Mouse (Mus musculus): ENCODE results near the gene Selenow. TPM values are rescaled to one million over a fixed set of nuclear protein-coding genes. Genes with fewer than 3 reads are reported as not detected.

The Selenow gene
- 156 and 160 TPM in 2 replicates for total RNA-seq (2021)
- long read RNA-seq, transcript Selenow-201 (6 exons, 736 nt) = major isoform, 67 of 72 reads
- long read RNA-seq, partial matches to known transcripts = 4 of 72 reads
- long read RNA-seq, other reads (novel, unspliced or antisense) = 1 of 72 reads

DNA sequence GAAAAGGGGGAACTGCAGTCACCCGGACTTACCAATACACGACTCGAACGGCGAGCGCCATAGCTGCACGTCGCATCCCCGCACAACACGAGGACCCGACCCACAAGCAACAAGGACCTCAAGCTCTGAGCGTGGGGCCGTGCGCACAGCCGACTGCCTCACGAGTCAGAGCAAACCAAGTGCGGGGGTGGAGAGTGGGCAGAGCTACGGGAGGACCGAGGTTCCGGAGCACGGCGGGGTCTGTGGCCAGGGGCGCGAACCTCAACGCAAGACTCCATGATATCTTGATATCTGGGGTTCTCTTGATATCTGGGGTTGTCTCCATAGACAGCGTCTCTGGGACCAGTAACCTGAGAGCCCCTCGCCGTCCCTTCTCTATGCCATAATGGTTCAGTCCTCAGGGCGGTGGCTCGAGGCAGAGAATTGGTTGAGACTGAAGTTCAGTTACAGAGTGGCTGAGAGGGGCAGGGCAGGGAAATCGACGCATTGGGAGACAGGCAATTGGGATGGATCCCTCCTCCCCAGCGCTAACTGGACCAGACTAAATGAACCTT lies at the start of gene Selenow:
Gene Selenow (minus strand): TSS at position 183 of the 554 bp plus-strand sequence.
- DNase-seq = peak; percentile 85

DNA sequence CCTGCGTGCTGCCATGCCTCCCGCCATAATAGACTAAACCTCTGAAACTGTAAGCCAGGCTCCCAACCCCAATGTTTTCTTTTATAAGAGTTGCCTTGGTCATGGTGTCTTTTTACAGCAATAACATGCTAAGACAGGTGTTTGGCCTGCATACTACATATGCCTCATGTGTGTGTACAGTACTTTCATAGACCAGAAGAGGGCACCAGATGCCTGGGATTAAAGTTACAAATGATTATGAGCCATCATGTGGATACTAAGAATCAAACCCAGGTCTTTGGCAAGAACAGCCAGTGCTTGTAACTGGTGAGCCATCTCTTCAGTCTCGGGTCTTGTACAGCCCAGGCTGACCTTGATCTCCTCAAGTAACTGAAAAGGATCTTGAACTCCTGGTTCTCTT lies 47.5 kb upstream of the Selenow start:
- DNase-seq = no peak

DNA sequence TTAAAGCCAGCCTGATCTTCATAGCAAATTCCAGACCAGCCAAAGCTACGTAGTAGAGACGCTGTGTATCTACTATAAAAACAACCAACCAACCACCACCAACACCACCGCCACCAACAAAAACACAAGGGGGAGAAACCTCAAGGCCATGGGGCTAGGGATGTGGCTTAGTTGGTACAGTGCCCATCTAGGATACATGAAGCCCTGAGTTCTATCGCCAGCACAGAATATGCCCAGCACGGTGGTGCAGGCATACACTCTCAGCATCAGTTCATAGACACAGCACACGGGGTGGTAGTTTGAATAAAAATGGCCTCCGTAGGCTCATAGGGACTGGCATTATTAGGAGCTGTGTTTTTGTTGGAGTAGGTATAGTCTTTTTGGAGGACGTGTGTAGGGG lies 46.1 kb upstream of the Selenow start:
- no peak for DNase-seq

DNA sequence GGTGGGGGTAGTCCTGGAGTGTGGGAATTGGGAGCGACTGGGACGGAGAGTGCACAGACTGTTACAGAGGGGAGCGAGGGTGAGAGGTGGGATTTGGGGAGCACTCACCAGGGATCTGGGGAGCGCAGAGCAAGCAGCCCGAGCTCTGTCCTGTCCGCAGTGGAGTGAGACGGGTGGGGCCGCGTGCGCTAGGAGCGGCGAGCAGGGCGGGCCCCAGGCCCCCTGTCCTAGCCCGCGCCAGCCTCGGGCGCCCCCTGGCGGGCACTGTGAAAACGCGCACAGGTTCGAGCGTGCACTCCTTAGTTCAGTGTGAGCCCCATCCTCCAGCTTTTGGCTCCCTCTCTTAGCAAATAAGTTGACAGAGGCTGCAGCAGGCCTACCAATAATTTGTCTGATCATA lies 45.1 kb upstream of the Selenow start, which contains the start of gene Ehd2:
Gene Ehd2 (minus strand): TSS at position 256 of the 400 bp plus-strand sequence.
- peak; percentile 85 for DNase-seq

DNA sequence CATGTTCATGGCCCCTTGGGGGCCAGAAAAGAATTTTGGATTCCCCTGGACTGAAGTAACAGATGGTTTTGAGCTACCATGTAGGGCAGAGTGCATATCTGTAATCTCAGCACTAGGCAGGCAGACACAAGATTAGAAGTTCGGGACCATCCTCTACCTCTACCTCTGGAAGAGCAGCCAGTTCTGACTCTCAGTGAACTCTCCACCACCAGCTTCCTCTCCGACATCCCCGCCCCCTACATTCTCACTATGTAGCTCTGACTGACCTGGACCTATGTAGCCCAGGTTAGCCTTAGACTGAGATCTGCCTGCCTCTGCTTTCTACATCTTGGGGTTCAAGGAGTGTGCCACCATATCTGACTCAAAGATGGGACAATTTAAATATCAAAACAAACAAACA lies 44.3 kb upstream of the Selenow start:
- no peak for DNase-seq

DNA sequence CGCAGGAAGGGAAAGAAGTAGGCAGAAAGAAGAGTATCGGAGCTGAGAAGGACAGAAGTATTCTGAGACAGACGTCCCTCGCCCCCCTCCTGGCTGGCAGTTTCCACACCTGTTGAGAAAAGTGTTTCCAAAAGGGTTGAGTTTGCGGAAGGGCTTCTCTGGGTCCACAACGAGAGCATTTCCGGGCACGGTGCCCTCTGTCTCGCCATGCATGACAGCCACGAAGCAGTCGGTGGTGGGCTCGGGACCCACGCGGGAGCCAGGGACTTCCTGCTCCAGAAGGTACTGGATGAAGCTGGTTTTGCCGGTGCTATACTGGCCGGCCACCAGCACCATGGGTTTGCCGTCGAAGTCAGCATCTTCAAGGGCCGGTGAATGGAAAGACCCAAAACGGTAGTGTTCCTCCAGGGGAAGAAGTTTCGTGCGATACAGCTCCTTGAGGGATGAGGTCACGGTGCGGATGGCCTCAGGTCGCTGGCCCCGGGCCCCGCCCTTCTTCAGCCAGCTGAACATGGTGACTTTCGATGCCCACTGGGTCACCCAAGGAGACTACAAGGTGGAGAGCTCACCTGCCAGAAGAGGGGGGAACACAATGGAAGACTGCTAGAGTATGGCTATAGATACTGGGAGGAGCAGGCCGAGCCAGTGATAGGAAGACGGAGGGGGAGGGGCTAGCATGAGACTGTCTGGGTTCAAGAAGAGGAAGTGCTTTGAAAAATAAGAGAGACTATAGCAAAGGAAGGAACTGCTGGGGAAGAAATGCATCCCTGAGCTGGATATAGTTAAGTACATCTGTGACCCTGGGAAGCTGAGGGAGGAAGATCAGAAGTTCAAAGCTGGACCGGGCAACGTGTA lies 41.8 kb upstream of the Selenow start:
- no peak for DNase-seq

DNA sequence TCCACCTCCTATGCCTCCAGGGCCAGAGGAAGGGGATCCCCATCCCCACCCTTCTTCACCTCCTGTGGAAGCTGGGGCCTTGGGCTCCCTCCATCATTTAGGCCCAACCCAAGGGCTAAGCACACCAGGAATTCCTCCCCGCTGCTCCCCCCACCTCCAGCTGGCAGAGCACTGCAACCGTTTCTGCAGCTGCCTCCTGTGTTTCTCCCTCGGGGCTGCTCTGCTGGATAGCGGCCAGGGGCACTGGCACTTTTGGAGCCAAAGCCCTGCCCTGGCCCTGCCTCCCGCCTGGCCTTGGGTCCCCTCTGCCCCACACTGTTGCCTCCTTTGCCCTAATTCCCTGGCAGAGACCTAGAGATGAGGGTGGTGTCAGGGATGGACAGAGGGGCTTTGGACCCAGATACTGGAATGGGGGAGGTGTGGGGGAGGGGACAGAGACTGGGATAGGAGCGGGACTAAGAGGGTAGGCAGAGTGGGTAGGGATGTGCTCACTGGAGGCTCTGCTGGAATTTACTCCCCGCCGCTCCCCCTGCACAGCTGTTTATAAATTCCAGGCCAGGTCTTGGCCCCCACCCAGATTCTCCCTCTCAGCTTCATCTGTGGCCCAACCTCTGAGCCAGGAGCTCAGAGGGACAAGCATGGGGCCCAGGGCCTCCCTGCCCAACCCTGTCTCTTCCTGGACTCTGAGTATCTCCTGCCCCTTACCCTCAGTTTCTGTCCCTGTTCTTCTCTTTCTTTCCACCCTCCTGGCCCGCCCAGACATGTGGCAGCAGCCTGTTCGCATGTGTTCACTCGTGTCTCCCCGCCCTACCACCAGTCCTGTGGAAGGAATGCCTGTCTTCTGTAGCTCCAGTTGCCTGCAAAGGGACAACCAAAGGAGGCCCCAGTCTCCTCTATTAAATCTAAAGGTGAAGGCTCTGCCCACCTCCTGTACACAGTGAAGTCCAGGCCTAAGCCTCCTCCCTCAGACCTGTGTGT lies 40.4 kb upstream of the Selenow start:
- peak; percentile 87 for DNase-seq

DNA sequence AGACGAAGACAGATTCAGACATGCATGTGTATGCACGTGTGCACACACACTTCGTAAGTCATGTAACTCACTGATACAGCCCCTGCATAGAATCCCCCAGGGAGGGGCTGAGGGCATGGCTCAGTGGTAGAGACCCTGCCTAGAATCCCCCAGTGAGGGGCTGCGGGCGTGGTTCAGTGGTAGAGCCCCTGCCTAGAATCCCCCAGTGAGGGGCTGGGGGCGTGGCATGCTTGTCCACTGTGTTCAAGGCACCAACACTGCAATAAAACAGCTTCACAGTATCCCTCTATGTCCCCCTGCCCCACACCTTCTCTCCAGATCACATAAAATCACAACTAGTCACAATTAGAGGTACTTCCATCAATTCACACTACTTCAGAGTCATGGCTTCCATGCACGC lies 39.6 kb upstream of the Selenow start:
- no peak for DNase-seq

DNA sequence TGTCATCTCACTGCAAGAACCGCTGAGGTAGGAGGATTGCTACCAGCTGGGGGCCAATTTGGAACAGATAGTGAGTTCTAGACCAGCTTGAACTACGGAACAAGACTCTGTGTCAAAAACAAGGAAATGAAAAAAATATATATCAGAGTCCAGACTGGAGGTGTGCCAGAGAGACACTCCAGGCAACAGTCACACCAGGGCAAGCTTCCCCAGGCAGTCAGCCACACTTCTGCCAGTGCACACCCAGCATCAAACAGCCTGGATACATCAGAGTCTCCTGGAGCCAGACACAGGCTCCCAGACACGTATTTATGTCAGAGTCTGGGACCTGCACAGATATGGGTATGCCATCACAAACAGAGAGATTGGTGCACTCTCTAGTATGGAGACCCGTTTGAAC lies 39.0 kb upstream of the Selenow start:
- no peak for DNase-seq

DNA sequence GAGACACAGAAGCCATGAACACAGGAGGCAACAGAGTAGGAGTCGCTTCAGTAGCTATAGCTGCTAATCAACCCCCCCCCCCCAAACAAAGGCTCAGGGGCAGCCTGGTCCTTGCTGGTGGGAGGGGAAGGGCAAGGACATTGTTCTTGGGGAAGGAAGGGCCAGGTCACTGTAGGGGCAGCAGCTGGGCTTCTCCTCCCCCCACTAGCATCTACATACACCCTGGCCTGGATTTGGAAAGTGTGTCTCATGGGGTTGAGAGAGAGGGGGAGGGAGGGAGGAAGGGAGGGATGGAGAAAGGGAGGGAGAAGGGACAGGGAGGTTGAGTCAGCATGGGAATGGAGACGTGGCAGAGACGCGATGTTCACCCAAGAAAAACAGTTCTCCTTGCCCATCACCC lies 38.5 kb upstream of the Selenow start:
- no peak for DNase-seq

DNA sequence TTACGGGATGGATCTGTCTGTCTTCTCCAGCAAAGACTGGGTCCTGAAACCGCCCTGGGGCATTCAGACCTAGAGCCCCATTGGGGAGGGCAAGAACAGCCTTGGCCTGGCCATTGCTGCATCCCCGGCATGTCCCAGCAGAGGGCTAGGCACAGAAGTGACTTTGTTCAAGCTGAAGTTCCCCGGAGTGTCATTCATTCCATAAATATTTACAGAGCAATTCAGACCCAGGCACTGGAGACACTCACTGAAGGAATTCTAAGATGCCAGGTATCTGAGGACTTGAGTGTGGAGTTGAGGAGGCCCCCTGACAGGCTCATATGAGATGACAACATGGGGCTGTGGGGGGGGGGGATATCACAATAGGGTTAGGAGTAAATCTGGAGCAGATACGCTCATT lies 33.9 kb upstream of the Selenow start:
- DNase-seq = no peak

DNA sequence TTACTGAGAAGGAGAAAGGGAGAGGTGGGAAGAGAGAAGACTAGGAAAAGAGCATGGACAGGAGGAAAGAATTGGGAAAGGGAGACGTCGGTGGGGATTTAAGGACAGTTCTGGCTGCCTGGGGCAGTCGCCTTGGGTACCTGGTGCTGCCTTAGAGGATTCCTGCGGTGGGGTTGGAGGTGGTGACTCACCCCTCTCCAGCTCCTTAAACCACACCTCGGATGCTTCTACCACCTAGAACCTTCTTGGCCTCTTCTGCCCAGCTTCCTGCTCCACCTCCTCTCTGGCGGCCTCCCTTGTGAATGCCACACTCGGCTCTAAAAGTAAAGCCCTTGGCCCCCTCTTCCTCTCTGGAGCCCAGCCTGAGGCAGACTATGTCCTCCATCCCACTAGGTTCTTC lies 33.3 kb upstream of the Selenow start:
- no peak for DNase-seq

DNA sequence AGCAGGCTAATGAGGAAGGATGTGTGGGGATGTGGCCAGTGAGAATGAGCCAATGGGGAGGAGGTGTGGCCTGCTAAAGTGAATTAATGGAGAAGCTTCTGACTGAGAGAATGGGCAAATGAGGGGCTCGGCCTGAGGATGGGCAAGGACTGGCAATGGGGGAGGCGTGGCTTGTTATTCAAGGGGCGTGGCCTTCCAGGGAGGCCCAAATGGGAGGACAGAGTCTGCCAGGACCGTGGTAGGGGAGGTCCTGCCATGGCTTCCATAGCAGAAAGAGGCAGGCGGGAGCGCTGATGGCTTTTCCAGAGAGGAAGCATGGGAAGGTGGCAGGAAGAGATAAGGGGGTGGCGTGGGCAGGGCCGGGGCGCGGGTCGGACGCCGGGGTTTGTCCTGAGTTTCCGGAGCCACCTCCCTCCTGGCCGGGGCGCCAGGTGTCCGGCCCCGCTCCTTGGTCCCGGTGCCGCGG lies 32.8 kb upstream of the Selenow start:
- peak; percentile 46 for DNase-seq

DNA sequence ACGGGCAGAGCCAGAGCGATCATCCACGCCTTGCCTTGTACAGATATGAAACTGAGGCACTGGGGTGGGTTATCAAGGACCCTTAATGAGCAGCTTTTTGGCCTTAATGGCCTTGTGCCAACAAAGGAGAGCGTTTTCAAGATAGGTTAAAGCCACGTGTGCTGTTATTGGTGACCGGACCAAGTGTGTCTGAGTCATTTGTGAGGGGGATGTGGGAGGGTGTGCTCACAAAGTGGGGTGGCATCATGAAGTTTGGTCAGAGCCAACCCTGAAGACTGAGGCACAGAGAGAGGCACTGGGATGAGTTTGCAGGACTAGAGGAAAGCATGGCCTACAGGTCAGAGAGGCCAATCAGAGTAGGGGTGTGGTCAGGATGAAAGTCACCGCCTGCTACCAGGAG lies 32.2 kb upstream of the Selenow start:
- DNase-seq = no peak

DNA sequence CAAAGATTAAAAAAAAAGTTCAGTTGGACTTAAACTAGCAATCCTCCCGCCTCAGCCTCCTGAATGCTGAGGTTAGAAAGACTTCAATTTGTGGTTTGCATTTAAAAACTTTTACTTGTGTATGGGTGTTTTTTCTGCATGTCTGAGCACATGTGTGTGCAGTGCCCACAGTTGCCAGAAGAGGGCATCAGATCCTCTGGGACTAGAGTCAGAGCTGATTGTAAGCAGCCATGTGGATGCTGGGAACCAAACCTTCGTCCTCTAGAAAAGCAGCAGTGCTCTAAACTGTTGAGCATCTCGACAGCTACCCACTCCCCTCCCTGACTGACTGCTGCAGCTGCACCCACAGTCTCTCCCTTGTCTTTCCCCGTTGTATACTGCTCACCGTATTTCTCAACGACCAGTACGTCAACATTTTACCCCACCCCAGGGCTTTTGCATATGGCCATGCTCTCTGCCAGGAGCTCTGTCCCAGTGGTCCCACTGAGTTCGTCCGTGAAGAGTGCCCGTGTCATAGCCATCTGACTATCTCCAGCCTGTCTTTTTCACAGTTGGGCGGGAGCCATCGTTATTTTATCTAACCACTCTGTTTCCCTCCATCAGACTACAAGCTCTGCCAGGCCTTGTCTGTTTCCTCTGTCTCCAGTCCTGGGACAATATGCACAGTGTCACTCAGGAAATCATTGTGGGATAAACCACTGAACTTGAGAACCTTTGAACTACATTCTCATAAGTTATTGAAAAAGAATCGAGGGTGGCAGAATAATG lies 31.3 kb upstream of the Selenow start:
- DNase-seq = no peak

DNA sequence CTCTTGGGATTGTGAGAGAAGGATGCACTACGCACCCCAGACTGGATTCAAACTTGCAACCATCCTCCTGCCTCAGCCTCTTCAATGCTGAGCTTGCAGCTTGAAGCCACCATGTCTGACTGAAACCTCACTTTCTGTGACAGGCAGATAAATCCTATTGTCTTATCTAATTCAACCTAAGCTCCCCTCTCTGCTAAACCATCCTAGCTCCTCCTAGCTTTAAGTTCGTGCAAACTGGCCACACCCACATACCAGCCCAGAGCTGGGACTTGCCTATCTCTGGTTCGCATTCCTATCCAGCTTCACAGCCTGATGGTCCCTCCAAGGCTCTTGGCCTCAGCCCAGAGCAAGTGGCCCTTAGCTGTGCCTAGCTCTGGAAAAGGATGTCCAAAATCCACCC lies 30.2 kb upstream of the Selenow start:
- no peak for DNase-seq

DNA sequence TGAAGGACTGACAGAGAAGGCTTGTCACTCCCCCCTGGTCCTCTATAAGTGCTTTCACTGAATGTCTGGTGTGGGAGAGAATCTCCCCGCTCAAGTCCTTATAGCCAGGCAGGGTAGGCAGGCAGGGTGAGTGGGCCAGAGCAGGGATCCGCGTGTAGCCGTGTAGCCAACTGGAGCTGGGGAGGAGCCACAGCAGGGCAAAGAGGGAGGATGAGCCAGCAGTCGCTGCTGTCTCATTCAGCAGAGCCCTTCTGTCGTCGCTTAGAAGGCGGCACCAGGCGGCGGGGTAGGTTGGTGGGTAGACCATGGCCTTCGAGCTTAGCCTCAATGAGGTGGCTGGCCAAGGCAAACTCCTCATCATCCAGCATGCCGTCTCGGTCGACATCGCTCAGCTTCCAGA lies 27.8 kb upstream of the Selenow start:
- no peak for DNase-seq

DNA sequence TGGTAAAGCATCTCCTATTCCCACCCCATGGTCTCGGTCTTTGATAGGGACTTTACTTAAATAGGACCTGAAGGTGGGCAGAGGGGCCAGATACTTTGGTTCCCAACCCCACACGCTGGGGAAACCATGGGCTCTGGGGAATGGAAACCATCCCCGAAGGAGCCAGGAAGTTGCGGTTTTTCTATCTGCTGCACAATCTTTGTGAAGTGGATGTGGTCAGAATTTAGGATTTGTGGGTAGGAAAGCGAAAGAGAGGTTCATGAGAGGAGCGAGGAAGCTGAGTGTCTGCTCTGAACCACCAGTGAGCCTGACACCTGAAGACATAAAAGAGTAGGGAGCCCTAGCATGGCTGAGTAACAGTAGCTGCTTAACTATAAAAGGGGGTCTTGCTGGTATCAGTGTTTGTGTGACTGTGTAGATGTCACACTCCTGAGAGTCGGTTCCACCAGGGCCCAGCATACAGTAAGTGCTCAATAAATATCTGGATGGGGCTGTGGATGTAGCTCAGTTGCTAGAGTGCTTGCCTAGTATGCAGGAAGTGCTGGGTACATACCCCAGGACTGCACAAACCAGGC lies 27.1 kb upstream of the Selenow start:
- no peak for DNase-seq

DNA sequence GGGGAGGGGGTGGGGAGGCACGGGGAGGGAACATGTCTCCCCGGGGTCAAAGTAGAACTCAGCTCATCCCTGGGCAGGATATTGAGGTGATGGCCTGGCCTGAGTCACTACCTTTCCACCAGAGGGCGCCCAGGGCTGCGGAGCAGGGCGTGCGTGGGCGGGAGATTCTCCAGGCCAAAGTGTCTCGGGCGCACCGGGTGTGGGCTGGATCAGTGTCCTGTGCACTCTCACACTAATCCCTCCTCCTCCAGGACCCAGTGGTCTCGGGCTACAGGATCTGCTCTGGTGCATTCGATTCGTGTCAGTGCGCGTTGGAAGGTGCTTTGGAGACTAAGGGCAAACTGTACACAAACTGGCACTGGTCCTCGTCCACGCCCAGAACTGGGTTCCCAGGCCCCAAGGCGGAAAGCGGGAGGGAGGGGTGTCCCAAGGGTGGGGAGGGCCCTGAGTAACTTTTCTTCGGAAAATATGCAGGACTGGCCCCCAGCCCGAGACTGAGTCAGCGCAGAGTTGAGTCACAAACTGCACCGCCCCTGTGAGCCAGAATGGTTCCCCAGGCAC lies 26.3 kb upstream of the Selenow start:
- DNase-seq = peak; percentile 91

DNA sequence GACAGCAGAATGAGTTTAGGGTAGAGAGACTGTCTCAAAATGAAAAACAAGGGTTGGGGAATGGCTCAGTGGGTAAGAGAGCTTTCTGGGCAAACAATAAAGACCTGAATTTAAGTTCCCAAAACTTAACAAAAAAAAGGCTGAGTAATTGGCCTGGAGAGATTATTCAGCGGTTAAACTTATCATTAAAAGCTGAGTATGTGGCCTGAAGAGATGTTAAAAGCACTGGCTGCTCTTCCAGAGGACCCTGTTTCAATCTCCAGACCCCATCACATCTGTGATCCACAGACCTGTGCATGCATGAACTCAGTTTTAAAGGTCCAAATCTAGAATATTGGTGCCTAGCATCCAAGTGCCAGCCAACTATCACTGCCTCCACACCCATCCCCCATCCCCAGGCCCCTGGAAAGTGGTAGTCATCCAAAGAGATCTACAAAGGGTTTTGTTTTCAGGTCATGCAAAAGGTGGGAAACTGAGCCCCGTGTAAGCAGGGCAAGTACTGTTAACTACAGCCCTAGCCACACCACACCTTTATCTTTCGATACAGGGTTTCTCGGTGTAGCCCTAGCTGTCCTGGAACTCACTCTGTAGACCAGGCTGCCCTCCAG lies 25.6 kb upstream of the Selenow start:
- no peak for DNase-seq

Measured in adrenal gland, postnatal 25 days (tissue).